In the genomic region with DNA sequence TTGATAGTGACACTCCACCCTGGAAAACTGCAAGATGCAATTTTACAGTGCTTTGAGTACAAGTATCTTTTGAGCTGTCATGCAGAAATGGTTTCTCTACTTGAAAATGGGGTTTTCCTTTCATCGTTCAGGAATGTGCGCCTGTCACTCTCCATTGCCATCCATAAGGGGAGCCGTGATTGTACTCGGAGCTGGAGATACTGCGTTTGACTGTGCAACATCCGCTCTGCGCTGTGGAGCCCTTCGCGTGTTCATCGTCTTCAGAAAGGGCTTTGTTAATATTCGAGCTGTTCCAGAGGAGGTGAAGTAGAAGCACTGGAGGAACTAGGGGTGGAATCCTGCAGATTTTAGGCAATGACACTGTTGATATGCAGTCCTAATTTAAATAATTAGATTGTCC, we compare ENCODE assay signal across 12 mouse cellular contexts.
"Had no signal": no experiment of that assay in that cellular context is flagged by ENCODE, and none has a peak within 500 bp of the region (broad histone marks: within the 10 kb centered on the region; RNA-seq: fewer than 3 reads in every experiment).

No protein-coding gene starts in this region.

- H3K9me3 ChIP-seq: kidney, embryonic 15.5 days; limb, embryonic 13.5 days; liver, embryonic 15.5 days; neural tube, embryonic 13.5 days had no signal

- H3K4me2 ChIP-seq: kidney, embryonic 15.5 days; limb, embryonic 13.5 days; liver, embryonic 15.5 days; neural tube, embryonic 13.5 days had no signal

- H3K27me3 ChIP-seq: kidney, embryonic 15.5 days; limb, embryonic 13.5 days; liver, embryonic 15.5 days; neural tube, embryonic 13.5 days had no signal

- H3K9ac ChIP-seq: kidney, embryonic 15.5 days; limb, embryonic 13.5 days; liver, embryonic 15.5 days; neural tube, embryonic 13.5 days had no signal

- H3K36me3 ChIP-seq: kidney, embryonic 15.5 days; limb, embryonic 13.5 days; liver, embryonic 15.5 days; neural tube, embryonic 13.5 days had no signal

- DNase-seq: kidney, postnatal 14 days; left cerebral cortex, postnatal 4 days; lung, adult 2 months; lung, postnatal 36 days; right cerebral cortex, adult 18-20 months; thymus, adult 18-20 months; thymus, postnatal 14 days had no signal

- H3K4me1 ChIP-seq: kidney, embryonic 15.5 days; limb, embryonic 13.5 days; liver, embryonic 15.5 days; neural tube, embryonic 13.5 days had no signal

- ATAC-seq: lung, postnatal 0 days had no signal

- H3K27ac ChIP-seq: kidney, embryonic 15.5 days; limb, embryonic 13.5 days; liver, embryonic 15.5 days; neural tube, embryonic 13.5 days had no signal

- H3K4me3 ChIP-seq: kidney, embryonic 15.5 days; limb, embryonic 13.5 days; liver, embryonic 15.5 days; neural tube, embryonic 13.5 days had no signal
